Mouse (Mus musculus) thymus, postnatal 36 days (tissue): Measurements from ENCODE around the gene Clec2i.
"Not testable (repeated sequence)": the region's sequence is repeated elsewhere in the genome, so short reads cannot be mapped to it uniquely, and the experiment has no call there.

Source experiments
- DNase-seq, 2 experiments: peaks; one replicate each; pipeline ENCODE4 v3.0.0; 2022; ENCODE audit warnings: mixed read lengths in 2 of 2

Gene Clec2i

GRCm38 (mm10) chr6:128855477-128855876 is 31.9 kb upstream of the Clec2i start:
- DNase-seq, result no peak

GRCm38 (mm10) chr6:128856250-128856649 is 31.1 kb upstream of the Clec2i start:
- peak in 1 of 2 experiments; percentile 36 for DNase-seq

GRCm38 (mm10) chr6:128857976-128858375 is 29.4 kb upstream of the Clec2i start:
- no peak for DNase-seq

- DNase-seq, result peak; percentile 41 to 63
Observed at GRCm38 (mm10) chr6:128868861-128869260, 18.5 kb upstream of the Clec2i start.

- no peak for DNase-seq
Observed at GRCm38 (mm10) chr6:128871910-128872610, 15.3 kb upstream of the Clec2i start.

GRCm38 (mm10) chr6:128888834-128889233 is 1.4 kb downstream of the Clec2i start:
- DNase-seq, result peak; percentile 49 to 61

GRCm38 (mm10) chr6:128890948-128891355 is 3.6 kb downstream of the Clec2i start, which contains the start of gene BC035044:
Gene BC035044 (minus strand): TSS chr6:128891126.
- peak; percentile 29 to 49 for DNase-seq

- no peak for DNase-seq
Observed at GRCm38 (mm10) chr6:128895404-128896001, 8.1 kb downstream of the Clec2i start.

GRCm38 (mm10) chr6:128900044-128900443 is 12.7 kb downstream of the Clec2i start:
- DNase-seq, result no peak

GRCm38 (mm10) chr6:128900796-128901552 is 13.6 kb downstream of the Clec2i start:
- DNase-seq, result not testable (repeated sequence)

- no peak for DNase-seq
Observed at GRCm38 (mm10) chr6:128913598-128914254, 26.3 kb downstream of the Clec2i start.

- no peak for DNase-seq
Observed at GRCm38 (mm10) chr6:128917322-128917721, 29.9 kb downstream of the Clec2i start.

GRCm38 (mm10) chr6:128933050-128933449 is 45.7 kb downstream of the Clec2i start:
- DNase-seq, result no peak

GRCm38 (mm10) chr6:128934081-128934480 is 46.7 kb downstream of the Clec2i start, which contains the start of gene Clec2g:
Gene Clec2g (plus strand): TSS chr6:128934381.
- not testable (repeated sequence) for DNase-seq

GRCm38 (mm10) chr6:128935889-128936665 is 48.7 kb downstream of the Clec2i start:
- DNase-seq, result not testable (repeated sequence)

GRCm38 (mm10) chr6:128941646-128942421 is 54.4 kb downstream of the Clec2i start:
- DNase-seq, result no peak

- no peak for DNase-seq
Observed at GRCm38 (mm10) chr6:128945564-128945963, 58.2 kb downstream of the Clec2i start.
